Mouse (Mus musculus): ENCODE data around the gene Tbc1d15.

GRCm38 (mm10) chr10:115245488-115245887 is 5.8 kb downstream of the Tbc1d15 start:
- TF ChIP-seq CTCF (IDR thresholded peaks at IDR 0.05; ENCODE audit: low read depth) = no peak
- TF ChIP-seq EP300 (IDR thresholded peaks at IDR 0.05; ENCODE audit: low read depth) = no peak

All from heart, postnatal 0 days (tissue).